Mouse (Mus musculus): ENCODE measurements around the gene Shc2. TPM values are rescaled to one million over a fixed set of nuclear protein-coding genes. Genes with fewer than 3 reads are reported as not detected.

Gene Shc2
- total RNA-seq, 2 experiments from 2014 or later = 3.2 to 7.5 TPM

- intact Hi-C loops (cut with DNase I) = no loop called here
- DNase-seq = no peak
- Histone ChIP-seq H3K27ac (no peak overlapping the region), H3K4me3 (no peak overlapping the region)
- no peak for TF ChIP-seq CTCF (IDR thresholded peaks at IDR 0.05)
Measured at GRCm38 (mm10) chr10:79597936-79598230, 39.8 kb downstream of the Shc2 start.

DNA sequence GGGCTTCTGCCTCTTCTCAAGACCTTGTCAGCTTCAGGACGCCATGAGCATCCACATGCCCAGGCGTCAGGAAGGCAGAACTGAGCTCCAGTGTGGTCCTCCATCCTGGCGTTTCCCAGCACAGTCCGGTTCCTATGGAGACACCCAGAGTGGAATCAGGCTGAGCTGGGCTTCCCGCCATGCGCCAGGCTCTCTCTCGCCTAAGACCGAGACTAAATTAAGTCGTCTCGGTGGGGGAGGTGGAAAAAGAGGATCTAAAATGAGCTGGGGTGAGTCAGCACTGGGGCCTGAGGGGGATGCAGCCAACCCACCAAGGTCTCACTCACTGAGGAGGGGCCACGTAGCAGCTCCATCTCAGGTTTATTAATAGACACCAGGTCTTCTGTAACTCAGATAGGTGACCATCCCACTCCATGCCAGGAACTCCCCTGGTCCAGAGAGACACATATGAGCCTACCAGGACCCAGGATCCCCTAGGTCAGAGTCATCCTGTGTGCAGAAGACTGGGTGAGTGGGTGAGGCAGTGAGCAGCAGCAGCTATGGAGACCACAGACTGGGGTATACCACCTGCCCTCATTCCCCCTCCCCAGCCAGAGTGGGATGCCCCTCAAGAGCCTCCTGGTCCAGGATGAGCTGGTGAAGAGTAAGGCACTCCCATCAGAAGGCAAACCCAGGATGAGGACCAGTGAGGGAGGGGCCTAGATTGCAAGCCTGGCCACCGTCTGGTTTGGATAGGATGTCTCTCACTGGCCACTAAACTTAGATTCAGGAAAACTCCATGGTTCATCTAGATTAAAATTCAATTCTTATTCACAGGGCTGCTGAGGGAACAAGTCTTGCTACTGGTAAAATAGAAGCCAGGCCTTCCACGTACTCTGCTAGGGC lies 40.4 kb downstream of the Shc2 start:
- H3K27ac ChIP-seq = no peak overlapping the region
- H3K4me3 ChIP-seq = no peak overlapping the region
- no peak for DNase-seq
- intact Hi-C loops (cut with DNase I) = no loop called here
- TF ChIP-seq CTCF (IDR thresholded peaks at IDR 0.05) = no peak

- H3K4me3 ChIP-seq = no peak overlapping the region
- no peak overlapping the region for H3K27ac ChIP-seq
- TF ChIP-seq CTCF (IDR thresholded peaks at IDR 0.05) = no peak
- DNase-seq = no peak
- intact Hi-C loops (cut with DNase I) = loop anchor here (1.0 to 2.0 kb wide), 2 partner anchors 69 to 73 kb away; partner anchors contain the start of genes Madcam1 and Tpgs1
Measured at GRCm38 (mm10) chr10:79595590-79595929, 42.2 kb downstream of the Shc2 start.

GRCm38 (mm10) chr10:79594872-79595589 lies 42.7 kb downstream of the Shc2 start:
- H3K27ac ChIP-seq = no peak overlapping the region
- peak; percentile 62 for DNase-seq
- H3K4me3 ChIP-seq = no peak overlapping the region
- TF ChIP-seq CTCF (IDR thresholded peaks at IDR 0.05) = peak; percentile 92
- intact Hi-C loops (cut with DNase I) = loop anchor here (1.0 to 2.0 kb wide), 2 partner anchors 69 to 74 kb away; partner anchors contain the start of genes Madcam1 and Tpgs1

DNA sequence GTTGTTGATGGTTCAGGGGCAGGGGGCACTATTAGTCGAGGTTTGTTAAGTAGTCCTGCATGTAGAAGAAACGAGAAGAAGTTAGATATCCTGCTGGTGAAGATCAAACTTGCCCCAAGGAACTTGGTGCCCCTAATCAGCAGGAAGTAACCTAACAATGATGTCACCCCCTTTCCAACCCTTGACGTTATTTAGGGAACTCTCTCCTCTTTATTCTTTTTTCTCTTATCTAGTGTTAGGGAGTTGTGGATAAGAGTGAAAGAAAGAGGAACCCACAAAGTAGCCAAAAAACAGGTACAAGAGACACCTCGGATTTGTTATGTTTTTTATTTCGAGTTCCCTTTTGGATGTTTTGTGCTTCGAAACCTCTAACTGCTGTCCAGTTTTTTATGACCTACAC lies 43.6 kb downstream of the Shc2 start:
- DNase-seq = no peak
- no peak for TF ChIP-seq CTCF (IDR thresholded peaks at IDR 0.05)
- H3K4me3 ChIP-seq = no peak overlapping the region
- intact Hi-C loops (cut with DNase I) = loop anchor here (2.0 kb wide), 1 partner anchor 75 kb away; the partner anchor contains the start of gene Tpgs1
- no peak overlapping the region for H3K27ac ChIP-seq

DNA sequence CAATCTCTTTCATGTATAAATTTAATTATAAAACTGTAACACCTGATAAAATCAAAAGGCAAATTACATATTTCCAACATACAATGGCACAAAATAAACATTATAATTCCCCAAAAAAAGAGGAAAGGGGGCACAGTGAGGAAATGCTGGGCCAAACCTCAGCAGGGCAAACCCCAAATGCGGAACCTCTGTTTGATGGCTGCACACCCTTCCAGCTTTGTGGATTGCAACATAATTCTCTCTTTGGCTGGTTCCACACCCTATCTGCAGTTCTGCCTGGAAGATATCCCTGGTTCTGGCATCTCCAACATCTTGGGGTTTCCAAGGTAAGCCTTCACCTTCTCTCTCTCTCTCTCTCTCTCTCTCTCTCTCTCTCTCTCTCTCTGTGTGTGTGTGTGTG lies 47.0 kb downstream of the Shc2 start:
- TF ChIP-seq CTCF (IDR thresholded peaks at IDR 0.05) = no peak
- no peak overlapping the region for H3K27ac ChIP-seq
- no peak for DNase-seq
- H3K4me3 ChIP-seq = no peak overlapping the region
- intact Hi-C loops (cut with DNase I) = no loop called here

- Histone ChIP-seq H3K27ac (no peak overlapping the region), H3K4me3 (no peak overlapping the region)
- no peak for DNase-seq
- intact Hi-C loops (cut with DNase I) = no loop called here
- no peak for TF ChIP-seq CTCF (IDR thresholded peaks at IDR 0.05)
Measured at GRCm38 (mm10) chr10:79587752-79588126, 50.0 kb downstream of the Shc2 start.

DNA sequence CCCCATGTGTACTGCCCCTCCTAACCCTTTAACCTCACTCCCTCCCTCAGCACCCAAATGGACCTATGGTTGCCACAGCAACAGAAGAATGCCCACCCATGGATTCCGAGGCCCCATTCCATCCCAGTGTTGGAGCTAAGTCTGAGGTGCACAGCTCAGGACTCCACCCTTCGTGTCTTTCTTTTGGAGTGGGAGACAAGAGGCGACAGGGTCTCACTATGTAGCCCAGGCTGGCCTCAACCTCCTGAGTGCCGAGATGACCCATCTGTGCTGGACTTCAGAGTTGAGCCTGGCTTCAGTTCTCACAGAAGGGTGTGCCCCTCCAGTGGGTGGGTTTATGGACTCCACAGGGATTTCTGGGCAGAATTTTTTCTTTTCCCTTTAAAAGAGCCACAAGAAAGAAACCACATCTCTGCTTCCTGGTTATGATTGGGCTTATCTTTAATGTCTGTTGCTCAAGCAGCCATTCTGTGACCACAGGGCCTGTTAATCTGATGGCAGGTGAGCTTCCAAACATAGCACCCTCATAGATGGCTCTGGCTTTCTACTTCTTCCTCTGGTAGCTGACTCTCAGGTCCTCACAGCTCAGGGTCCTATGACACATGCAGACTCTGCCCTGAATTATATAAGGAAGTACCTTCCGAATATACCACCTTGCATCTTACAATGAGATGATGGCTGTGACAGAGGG lies 50.5 kb downstream of the Shc2 start, which contains the start of gene Theg:
TSS of gene Theg (minus strand) at position 271 of the 691 bp plus-strand sequence.
- no peak for TF ChIP-seq CTCF (IDR thresholded peaks at IDR 0.05)
- H3K4me3 ChIP-seq = no peak within 1 kb of the TSS
- intact Hi-C loops (cut with DNase I) = no loop called here
- no peak for DNase-seq
- no peak within 1 kb of the TSS for H3K27ac ChIP-seq

- H3K4me3 ChIP-seq = no peak overlapping the region
- intact Hi-C loops (cut with DNase I) = no loop called here
- DNase-seq = no peak
- no peak for TF ChIP-seq CTCF (IDR thresholded peaks at IDR 0.05)
- no peak overlapping the region for H3K27ac ChIP-seq
Measured at GRCm38 (mm10) chr10:79586243-79586642, 51.5 kb downstream of the Shc2 start.

DNA sequence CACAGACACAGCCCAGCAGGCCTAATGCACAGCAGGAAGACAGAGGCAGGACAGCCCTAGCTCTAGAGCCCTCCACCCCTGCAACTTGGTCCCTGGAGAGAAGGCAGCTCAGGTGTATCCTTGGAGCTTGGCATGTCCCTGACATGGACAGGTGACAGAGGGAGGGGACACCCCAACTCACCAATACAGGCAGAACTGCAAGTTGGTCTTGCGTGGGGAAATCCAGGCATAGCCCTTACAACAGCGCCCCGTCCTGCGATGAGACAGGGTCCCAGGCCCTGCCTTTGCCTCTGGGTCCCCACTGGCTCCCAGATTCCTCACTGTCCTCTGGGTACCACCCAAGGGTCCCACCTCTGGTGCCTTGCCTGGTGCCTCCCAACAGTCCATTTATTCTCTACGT lies 52.0 kb downstream of the Shc2 start:
- no peak overlapping the region for H3K4me3 ChIP-seq
- TF ChIP-seq CTCF (IDR thresholded peaks at IDR 0.05) = no peak
- H3K27ac ChIP-seq = no peak overlapping the region
- intact Hi-C loops (cut with DNase I) = no loop called here
- DNase-seq = no peak

DNA sequence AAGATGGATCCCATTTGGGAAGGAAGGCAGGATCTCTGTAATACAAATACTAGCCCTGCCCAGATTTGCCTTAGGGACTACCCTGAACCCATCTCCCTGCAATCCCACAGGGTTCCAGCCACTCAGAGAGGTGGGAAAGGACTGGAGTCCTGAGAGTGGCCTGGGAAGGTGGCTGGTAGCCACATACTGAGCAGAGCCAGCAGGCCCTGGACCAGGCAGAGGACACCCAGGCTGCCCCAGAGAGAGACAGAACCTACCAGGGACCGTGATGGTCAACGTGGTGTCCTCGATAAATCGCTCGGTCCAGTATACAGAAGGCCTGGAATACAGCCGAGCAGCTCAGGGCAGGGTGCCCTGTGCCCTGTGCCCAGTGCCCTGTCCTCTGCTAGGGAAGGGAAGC lies 52.6 kb downstream of the Shc2 start:
- intact Hi-C loops (cut with DNase I) = no loop called here
- TF ChIP-seq CTCF (IDR thresholded peaks at IDR 0.05) = no peak

GRCm38 (mm10) chr10:79584426-79584825 lies 53.3 kb downstream of the Shc2 start:
- no peak for TF ChIP-seq CTCF (IDR thresholded peaks at IDR 0.05)
- H3K27ac ChIP-seq = no peak overlapping the region
- H3K4me3 ChIP-seq = no peak overlapping the region
- intact Hi-C loops (cut with DNase I) = no loop called here
- DNase-seq = no peak

More for the DNA sequence above, 52.6 kb downstream of the Shc2 start:
- H3K4me3 ChIP-seq = no peak overlapping the region
- DNase-seq = no peak
- H3K27ac ChIP-seq = no peak overlapping the region

DNA sequence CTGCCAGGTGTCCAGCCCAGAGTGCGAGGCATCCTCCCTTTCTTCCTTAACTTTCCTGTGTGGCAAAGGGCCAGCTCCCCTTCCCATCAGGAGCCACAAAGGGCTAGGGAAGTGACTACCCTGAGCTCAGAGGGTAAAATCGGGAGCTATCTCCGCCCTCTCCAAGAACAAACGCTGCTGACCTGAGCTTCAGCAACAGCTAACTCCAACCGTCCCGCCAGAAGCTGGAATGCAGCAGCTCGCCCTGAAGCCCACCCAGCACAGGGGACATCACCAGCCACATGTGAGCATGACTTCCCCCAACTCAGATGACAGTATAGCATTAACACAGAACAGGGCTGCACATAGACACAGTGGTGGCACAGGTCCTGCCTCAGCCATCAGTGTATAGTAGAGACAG lies 53.7 kb downstream of the Shc2 start:
- Histone ChIP-seq H3K27ac (no peak overlapping the region), H3K4me3 (no peak overlapping the region)
- DNase-seq = no peak
- intact Hi-C loops (cut with DNase I) = no loop called here
- no peak for TF ChIP-seq CTCF (IDR thresholded peaks at IDR 0.05)

Measured in gastrocnemius, adult 2 months (tissue).